Mouse (Mus musculus) liver, adult (tissue): ENCODE results near the gene Fam102a.

Experiments used
- GATA4 ChIP-seq: IDR thresholded peaks from 2 replicates; pipeline ENCODE4 v1.6.1; 2014; ENCODE audit warnings: mild to moderate bottlenecking, low read length; ENCODE audit not compliant: insufficient replicate concordance

Gene Fam102a

DNA sequence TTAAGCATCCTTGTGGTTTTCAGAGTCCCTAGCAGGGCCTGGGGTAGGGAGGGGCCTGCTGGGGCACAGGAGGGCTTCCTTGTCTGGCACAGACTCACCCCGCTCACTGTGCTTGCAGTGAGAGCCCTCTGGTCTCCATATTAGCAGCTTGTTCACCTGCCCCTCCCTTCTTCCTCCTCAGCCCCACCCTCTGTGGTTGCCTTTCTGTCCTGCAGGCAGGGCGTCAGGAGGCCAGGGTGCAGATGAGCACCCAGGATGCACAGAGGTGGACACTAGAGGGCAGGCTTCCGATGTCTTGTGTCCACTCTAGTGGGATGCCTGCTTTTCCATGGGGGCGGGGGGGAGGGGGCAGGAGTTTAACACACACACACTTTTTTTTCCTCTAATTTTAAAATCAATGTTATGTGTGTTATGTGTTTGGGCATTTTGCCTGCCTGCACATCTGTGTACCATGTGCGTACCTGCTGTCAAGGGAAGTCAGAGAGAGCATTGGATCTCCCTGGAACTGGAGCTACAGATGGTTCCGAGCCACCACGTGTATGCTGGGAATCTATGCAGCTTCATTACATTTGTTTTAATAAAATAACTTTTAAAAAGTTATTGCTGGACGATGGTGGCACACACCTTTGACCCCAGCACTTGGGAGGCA, 66.4 kb downstream of the Fam102a start:
- TF ChIP-seq GATA4, result no peak

DNA sequence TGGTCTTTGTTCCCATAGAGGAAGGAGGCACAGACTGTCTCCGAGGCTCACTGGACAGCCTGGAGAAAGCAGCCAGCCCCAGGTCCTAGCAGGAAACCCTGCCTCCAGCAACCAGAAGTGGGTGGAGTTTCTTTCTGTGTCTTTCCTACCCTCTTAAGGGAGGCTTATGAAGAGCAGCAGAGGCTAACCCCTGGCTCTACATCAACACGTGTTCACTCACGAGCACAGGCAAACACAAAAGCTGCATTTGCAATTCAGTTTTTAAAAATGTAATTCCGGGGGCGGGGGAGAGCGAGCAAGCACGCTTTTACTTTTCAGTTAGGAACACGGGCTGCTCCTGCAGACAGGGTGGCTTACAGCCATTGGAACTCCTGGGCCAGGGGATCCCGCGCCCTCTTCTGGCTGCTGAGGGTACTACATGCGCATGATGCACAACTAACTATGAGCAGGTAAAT, 67.5 kb downstream of the Fam102a start:
- TF ChIP-seq GATA4, result no peak

DNA sequence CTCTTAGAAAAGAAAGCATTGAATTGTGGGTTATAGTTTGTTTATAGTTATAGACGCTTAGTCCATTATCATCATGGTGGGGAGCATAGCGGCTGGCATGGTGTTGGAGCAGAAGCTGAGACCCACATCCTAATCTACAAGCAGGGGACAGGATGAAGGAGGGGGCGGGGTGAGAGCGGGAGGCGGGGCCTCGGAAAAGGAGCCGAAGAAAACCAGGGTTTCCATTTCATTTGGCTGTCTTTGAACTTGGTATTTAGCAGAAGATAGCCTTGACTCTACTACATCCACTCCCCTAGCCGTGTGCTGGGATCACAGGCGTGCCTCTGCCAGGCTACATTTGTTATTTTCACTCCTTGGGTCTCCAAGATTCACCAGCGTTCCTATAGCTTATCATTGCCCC, 69.5 kb downstream of the Fam102a start:
- TF ChIP-seq GATA4, result no peak

DNA sequence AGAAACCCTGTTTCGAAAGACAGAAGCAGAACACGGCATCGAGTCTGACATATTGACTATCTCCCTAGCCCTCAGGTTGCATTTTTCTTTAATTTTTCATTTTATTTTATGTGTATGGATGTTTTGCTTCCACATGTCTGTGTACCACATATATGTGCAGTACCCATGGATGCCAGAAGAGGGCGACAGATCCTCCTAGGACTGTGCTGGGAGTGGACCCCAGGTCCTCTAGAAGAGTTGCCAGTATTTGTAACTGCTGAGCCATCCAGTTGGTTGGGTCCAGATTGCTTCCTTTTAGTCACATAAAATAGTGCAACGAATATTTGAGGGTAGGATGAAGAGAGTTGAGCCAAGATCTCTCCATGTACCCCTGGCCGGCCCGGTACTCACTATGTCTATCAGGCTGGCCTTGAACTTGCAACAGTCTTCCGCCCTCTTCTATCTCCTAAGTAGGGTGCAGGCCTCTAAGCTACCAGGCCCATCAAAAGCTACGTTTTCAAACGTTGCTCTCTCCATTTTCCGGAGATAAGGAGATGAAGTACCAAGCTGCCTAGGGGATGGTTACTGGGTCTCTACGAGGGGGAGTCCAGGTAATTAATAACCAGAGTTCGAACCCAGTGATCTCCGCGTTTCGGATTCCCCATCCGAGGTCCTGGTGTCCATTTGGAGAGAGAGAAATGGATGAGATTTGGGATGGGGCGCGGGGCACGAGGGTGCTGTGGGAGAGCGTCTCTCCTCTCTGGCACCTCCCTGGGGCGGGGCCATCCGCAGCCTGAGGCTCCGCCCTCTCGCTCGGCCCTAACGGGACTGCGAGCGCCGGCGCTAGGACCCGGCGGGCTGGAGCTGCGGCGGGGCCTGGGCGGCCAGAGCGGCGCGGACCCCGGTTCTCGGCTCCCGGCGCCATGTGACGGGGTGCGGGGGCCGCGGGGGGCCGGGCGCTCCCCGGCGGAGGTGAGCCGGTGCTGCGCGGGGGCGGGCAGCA, 71.3 kb downstream of the Fam102a start:
- no peak; the same call in 1 of the 2 replicates for TF ChIP-seq GATA4

DNA sequence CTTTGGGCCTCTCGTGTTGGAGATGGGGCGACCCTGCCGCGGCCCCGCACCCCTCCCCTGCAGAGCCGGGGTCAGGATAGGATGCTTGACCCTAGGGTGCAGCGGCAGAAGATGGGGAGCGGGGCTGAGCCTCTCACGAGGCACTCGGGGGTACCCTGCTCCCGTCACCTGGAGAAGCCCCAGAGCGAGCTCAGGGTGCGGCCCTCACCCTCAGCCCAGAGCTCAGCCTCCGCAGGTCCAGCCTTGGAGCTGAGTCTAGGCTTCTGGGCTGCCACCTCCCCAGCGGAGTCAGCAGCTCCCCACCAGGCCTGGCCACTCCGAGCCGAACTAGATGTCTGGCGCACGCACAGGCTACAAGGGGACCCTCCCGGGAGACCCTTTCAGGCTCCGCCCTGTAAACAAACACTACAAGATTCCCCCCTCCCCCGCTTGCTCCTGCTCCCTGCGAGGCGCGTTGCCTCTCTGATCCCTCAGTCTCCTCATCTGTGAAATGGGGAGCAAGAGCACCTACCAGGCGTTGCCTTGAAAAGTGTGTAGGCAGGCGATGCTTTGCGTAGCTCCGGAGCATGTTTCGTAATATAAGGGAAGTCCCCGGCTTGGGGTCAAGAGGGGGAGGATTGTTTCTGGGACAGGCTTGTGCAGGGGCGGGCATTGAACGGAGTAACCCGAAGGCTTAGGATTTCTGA, 72.3 kb downstream of the Fam102a start:
- no peak for TF ChIP-seq GATA4

DNA sequence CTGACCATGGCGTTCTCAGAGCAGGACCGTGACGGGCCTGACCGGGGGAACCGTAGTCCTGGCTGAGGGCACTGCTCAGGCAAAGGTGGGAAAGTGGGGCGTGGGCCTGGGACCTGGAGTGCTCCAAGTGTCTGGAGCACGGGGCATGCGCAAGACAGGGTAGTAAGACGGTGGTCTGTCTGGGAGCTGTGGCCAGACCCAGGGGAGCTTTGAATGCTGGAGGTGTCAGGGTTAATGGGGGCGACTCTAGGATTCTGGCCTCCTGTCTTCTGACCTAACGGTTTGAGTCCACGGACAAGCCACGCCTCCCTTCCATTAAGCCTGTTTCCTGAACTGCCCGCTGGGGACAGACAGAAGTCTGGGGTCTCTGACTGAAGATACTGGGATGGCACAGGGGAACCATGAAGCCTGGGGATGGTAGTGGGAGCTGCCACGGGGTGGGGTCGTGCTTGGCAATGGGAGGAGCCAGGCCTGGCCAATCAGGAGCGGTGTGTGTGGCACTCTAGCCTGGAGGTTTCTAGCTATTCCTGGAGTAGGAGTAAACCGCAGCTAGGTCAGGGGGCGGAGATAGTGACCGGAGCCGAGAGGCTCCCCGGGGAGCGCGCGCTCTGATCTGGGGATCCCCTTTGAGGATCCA, 73.1 kb downstream of the Fam102a start:
- no peak for TF ChIP-seq GATA4

DNA sequence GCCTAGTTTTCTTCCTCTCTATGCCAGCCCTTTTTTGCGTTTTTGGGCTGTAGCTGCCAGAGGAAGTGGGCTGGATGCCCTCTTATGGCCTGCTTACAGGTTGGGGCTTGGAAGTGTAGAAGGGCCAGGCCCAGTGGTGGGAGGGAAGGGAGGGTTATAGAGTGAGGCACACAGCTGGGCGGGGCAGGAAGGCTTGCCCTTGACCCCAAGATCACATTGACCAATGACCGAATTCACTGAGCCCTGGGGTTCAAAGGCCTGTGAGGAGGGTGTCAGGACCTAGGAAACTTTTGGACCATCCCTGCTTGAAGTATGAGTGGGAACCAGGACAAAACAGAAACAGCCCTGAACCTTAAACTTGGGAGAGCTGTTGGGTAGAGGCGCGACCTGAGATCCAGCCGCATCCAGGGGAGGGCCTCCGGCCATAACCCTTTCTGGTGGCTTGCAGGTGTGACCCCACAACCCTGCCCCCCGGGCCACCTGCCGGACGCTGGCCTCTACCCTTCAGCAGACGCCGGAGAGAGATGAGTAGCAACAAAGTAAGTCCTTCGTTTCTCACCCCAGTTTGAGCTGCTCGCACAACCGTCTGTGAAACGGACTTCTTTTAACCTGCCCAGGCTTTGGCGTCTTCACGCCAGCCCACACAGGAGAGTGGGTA, 73.8 kb downstream of the Fam102a start:
- no peak for TF ChIP-seq GATA4

DNA sequence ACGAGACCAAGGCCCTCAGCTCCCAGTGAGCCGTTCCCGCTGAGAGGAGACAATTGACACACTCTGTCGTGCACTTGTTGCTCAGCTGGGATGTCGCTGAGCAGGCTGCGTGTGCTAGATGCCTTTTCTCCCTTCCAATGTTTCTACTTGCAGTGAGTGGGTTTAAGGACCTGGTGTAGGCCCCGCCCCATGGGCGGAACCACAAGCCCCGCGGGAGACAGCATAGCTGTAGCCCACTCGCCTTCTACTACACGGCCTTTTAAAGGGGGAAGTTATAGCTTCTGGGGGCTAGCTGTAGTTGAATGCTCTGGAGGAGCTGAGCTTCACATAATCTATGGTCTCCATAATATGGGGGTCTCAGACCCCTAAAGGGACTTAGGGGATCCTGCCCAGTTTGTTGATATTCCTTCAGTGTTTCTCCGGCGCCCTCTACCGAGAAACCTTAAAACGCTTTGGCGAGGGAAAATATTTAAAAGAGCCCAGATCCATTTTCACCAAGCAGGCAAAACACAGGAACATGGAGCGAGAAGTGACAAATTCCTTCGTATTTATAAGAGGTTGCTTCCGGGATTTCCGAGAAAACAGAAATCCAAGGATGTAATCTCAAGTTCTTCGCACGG, 75.6 kb downstream of the Fam102a start:
- no peak for TF ChIP-seq GATA4

DNA sequence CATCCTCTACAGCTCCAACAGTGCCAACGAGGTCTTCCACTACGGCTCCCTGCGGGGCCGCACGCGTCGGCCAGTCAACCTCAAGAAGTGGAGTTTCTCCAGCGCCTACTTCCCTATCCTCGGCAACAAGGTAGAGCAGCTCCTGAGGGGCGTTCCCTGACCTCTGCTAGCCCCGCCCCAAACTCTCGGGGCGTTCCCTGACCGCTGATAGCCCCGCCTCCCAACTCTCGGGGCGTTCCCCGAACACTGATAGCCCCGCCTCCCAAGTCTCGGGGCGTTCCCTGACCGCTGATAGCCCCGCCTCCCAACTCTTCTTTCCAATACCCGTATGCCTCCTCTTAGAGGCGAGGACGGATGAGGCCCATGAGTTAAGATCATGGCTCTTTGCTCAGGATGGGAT, 77.1 kb downstream of the Fam102a start:
- TF ChIP-seq GATA4, result no peak

DNA sequence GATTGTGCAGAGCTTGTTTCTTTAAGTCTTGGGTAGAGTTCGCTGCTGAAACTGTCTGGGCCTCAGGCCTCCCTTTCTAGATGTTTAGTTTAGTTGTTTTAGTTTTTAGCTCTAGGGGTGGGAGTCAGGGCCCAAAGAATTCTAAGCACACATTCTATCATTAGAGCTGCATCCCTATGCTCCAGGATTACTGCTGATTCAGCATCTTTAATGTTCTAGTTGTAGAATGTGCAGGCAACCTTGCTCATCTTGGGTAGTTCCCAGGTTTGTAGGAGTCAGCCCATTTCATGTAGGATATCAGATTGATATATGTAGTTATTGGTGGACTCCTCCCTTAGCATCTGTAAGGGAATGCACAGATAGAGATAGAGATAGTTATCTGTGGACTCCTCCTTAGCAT, 82.0 kb downstream of the Fam102a start:
- TF ChIP-seq GATA4, result no peak

DNA sequence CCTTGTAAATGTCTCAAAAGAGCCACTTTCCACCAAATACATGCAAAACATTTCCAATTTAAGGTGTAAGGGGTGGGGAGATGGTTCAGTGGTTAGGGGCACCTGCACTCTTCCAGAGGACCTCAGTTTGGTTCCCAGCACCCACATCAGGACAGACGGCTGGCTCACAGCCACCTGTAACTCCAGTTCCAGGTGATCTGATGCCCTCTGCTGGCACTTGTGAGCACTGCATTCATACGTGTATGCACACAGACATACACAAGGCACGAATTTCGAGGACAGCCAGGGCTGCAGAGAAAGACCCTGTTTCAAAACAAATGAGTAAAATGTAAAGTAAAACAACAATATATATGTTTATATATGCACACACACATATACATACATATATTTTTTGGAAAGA, 82.5 kb downstream of the Fam102a start:
- TF ChIP-seq GATA4, result no peak

DNA sequence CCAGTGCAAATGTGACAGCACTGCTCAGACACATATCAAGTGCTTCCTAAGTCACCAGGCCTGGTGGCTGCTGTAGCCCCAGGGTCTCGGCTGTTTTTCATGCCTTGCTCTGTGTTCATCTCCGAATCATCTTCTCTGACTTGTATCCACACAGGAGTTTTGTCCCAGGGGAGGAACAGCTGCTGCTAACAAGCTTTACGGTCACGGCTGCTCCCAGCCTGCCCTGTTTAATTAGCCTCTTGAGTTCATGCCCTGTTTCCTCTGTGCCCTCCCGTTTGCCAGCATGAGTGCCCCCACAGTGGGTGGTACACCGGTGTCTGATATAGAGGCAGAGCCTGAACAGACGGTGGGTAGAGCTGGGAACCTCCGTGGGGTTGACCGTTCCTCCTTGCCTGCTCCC, 82.9 kb downstream of the Fam102a start:
- TF ChIP-seq GATA4, result no peak
